Mouse (Mus musculus) heart, postnatal 0 days (tissue): ENCODE measurements around the gene Cep295nl.
"Not testable (repeated sequence)": the region's sequence is repeated elsewhere in the genome, so short reads cannot be mapped to it uniquely, and the experiment has no call there.

Experiments used
- CTCF ChIP-seq: IDR thresholded peaks from 2 replicates; pipeline ENCODE4 v1.5.1; 2016; ENCODE audit warnings: antibody characterized with exemption, control low read depth, low read depth
- EP300 ChIP-seq: IDR thresholded peaks from 2 replicates; pipeline ENCODE4 v1.6.1; 2016; ENCODE audit warnings: antibody characterized with exemption, low read depth

- not testable (repeated sequence) for TF ChIP-seq CTCF, EP300
Measured at GRCm38 (mm10) chr11:118376323-118376722, 34.0 kb upstream of the Cep295nl start.
